Mouse (Mus musculus) lung, postnatal 10 days (tissue): ENCODE measurements around the gene Smchd1.
"Not testable (repeated sequence)": the region's sequence is repeated elsewhere in the genome, so short reads cannot be mapped to it uniquely, and the experiment has no call there.

Experiments used
- DNase-seq: peaks from one replicate; pipeline ENCODE4 v3.0.0; 2021

Gene Smchd1

GRCm38 (mm10) chr17:71474762-71475704 lies at the start of gene Smchd1:
Gene Smchd1 (minus strand): TSS chr17:71475343.
- peak; percentile 96 for DNase-seq

GRCm38 (mm10) chr17:71510297-71510696 lies 35.2 kb upstream of the Smchd1 start:
- no peak for DNase-seq

- no peak for DNase-seq
These were observed 31.7 kb upstream of the Smchd1 start for GRCm38 (mm10) chr17:71506832-71507231.

- DNase-seq = no peak
These were observed 20.6 kb upstream of the Smchd1 start for GRCm38 (mm10) chr17:71495784-71496183.

GRCm38 (mm10) chr17:71491332-71491686 lies 16.2 kb upstream of the Smchd1 start:
- no peak for DNase-seq

GRCm38 (mm10) chr17:71490666-71491331 lies 15.7 kb upstream of the Smchd1 start:
- DNase-seq = no peak

- no peak for DNase-seq
These were observed 14.7 kb upstream of the Smchd1 start for GRCm38 (mm10) chr17:71489703-71490461.

GRCm38 (mm10) chr17:71486231-71486851 lies 11.2 kb upstream of the Smchd1 start:
- DNase-seq = peak; percentile 40

- peak; percentile 14 for DNase-seq
These were observed 10.7 kb upstream of the Smchd1 start for GRCm38 (mm10) chr17:71485791-71486230.

- DNase-seq = no peak
These were observed 9.6 kb upstream of the Smchd1 start for GRCm38 (mm10) chr17:71484711-71485110.

GRCm38 (mm10) chr17:71483418-71484060 lies 8.4 kb upstream of the Smchd1 start:
- no peak for DNase-seq

- DNase-seq = peak; percentile 19
These were observed 4.3 kb upstream of the Smchd1 start for GRCm38 (mm10) chr17:71479381-71479901.

GRCm38 (mm10) chr17:71477481-71477880 lies 2.3 kb upstream of the Smchd1 start:
- DNase-seq = no peak

GRCm38 (mm10) chr17:71476346-71477020 lies 1.3 kb upstream of the Smchd1 start:
- no peak for DNase-seq

- DNase-seq = peak; percentile 74
These were observed 554 bp upstream of the Smchd1 start for GRCm38 (mm10) chr17:71475705-71476089.

- DNase-seq = no peak
These were observed 1.0 kb downstream of the Smchd1 start for GRCm38 (mm10) chr17:71474128-71474527.

GRCm38 (mm10) chr17:71471261-71471660 lies 3.9 kb downstream of the Smchd1 start:
- no peak for DNase-seq

GRCm38 (mm10) chr17:71460312-71460711 lies 14.8 kb downstream of the Smchd1 start:
- DNase-seq = no peak

GRCm38 (mm10) chr17:71459818-71460217 lies 15.3 kb downstream of the Smchd1 start, which contains the start of gene Gm4707:
Gene Gm4707 (minus strand): TSS chr17:71459918.
- DNase-seq = no peak

GRCm38 (mm10) chr17:71457361-71457760 lies 17.8 kb downstream of the Smchd1 start:
- not testable (repeated sequence) for DNase-seq

GRCm38 (mm10) chr17:71445191-71445590 lies 30.0 kb downstream of the Smchd1 start:
- no peak for DNase-seq
